ENCODE assay signal across 1 mouse cellular context in the genomic region with DNA sequence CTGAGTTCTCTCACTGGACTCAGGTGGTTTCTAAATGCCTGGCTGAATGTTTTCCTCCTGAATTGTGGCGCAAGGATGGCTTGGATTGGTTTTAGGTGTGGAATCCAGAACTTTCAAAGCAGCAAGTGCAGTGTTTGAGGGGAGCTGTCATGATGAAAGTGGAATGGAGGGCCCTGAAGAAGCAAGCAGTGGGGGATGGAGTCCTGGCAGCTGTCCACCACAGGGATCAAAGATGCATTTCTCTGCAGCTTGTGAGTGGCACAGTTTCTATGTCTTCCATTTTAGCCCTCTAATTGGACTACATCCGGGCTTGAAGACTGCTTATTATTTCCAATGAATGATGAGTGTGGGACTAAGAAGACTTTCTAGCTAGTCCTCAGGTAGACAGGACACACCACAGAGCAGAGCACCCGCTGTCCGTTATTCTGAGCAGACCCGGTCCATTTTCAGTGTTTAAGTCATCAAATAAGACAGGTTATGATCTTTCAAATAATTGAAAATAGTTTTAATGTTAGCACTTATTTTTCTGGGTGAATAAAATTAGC. TPM values are rescaled to one million over a fixed set of nuclear protein-coding genes. Genes with fewer than 3 reads are reported as not detected.
"Had no signal": no experiment of that assay in that cellular context is flagged by ENCODE, and none has a peak within 500 bp of the region (broad histone marks: within the 10 kb centered on the region; RNA-seq: fewer than 3 reads in every experiment).

No protein-coding gene starts in this region.

RNA-seq across cellular contexts. Expression of a gene that starts 35.5 kb away (rescaled TPM):
- polyA plus RNA-seq: liver, embryonic 14.5 days had no signal
